Mouse (Mus musculus) neural tube, embryonic 12.5 days (tissue): Measurements from ENCODE around the gene Agpat3. TPM values are rescaled to one million over a fixed set of nuclear protein-coding genes. Genes with fewer than 3 reads are reported as not detected.

Experiments
- ATAC-seq: fragments of 200-750 bp; cut with Nextera tagmentation; 2 replicates; pipeline ENCODE4 v1.8.0; 2017; ENCODE audit warnings: low read depth, mild to moderate bottlenecking, moderate TSS enrichment, moderate library complexity; ENCODE audit not compliant: low FRiP score
- H3K27ac ChIP-seq: fragments of 300-500 bp; sonication (generic); 2 replicates; pipeline ENCODE4 v1.5.1; 2016
- H3K27me3 ChIP-seq: fragments of 300-500 bp; sonication (generic); replicated peaks from 2 replicates; pipeline ENCODE4 v1.6.1; 2016; ENCODE audit warnings: mild to moderate bottlenecking
- H3K36me3 ChIP-seq: fragments of 300-500 bp; sonication (generic); 2 replicates; pipeline ENCODE4 v1.6.1; 2016; ENCODE audit warnings: mild to moderate bottlenecking
- H3K4me1 ChIP-seq: fragments of 300-500 bp; sonication (generic); 2 replicates; pipeline ENCODE4 v1.6.1; 2016
- H3K4me2 ChIP-seq: fragments of 300-500 bp; sonication (generic); replicated peaks from 2 replicates; pipeline ENCODE4 v1.6.1; 2016; ENCODE audit warnings: mild to moderate bottlenecking
- H3K4me3 ChIP-seq: fragments of 300-500 bp; sonication (generic); 2 replicates; pipeline ENCODE4 v1.5.1; 2016
- H3K9ac ChIP-seq: fragments of 300-500 bp; sonication (generic); 2 replicates; pipeline ENCODE4 v1.6.1; 2016; ENCODE audit warnings: mild to moderate bottlenecking
- H3K9me3 ChIP-seq: fragments of 300-500 bp; sonication (generic); 2 replicates; pipeline ENCODE4 v1.6.1; 2016; ENCODE audit warnings: mild to moderate bottlenecking
- WGBS: fragments of 180-500 bp; shearing (Covaris S2); methylation state at CpG from one replicate; pipeline ENCODE4 v1.1.7; 2016; 5-methylcytosine and 5-hydroxymethylcytosine counted together
- polyA plus RNA-seq: library from polyadenylated mRNA; unstranded; fragments of >200 nt; fragmentation: Nextera tagmentation; extraction: Ambion mirVana; gene quantifications from 2 replicates; pipeline ENCODE4 v1.2.1, GENCODE M21; 2016

Gene Agpat3
- 62.4 and 65.1 TPM in 2 replicates for polyA plus RNA-seq

DNA sequence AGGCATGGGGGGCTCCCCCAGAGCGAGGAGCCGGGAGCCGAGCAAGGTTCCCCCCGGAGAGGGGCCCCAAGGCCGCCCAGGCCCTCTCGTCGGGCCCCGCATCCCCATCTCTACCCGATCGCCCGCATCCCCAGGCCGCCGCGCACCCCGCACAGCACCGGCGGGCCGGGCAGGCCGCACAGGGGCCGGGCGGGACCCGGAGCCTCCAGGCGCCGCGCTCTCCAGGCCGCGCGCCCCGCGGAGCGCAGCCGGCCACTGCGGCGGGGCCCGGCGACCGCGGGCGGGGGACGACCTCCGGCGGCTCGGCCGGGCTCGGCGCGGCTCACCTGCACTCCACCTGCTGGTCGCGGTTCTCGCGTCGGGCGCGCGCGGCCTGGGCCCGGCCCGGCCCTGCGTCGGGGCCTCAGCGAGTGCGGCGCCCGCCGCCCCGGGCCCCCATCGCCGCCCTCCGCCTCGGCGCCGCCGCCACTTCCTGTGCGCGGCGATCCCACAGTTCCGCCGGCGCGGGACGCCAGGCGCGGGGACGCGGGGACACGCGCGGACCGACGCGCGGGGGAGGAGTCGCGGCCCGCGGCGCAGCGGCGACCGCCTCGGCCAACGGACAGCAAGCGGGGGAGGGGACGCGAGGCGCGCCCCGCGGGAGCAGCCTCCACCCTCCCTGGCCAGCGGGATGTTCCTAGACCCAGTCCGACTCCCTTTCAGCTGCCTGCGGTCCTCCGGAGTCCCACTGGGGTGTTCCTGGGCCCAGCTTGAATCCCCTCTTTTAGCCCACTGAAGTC, at the start of gene Agpat3:
Agpat3 (minus strand) TSS at position 603 of the 779 bp plus-strand sequence.
- peaks cover 26% of the 10 kb centered on the region for H3K4me1 ChIP-seq
- H3K27me3 ChIP-seq = no peaks in the 10 kb centered on the region
- H3K36me3 ChIP-seq = no peaks in the 10 kb centered on the region
- H3K27ac ChIP-seq = peak within 1 kb of the TSS; percentile 62; the same call in 1 of the 2 replicates
- H3K9ac ChIP-seq = peak within 1 kb of the TSS; percentile 97
- peak within 1 kb of the TSS; percentile 95 for H3K4me3 ChIP-seq
- peak within 1 kb of the TSS; percentile 91 for H3K4me2 ChIP-seq
- under 1% methylated on average over 112 of the region's 113 CpGs for WGBS
- ATAC-seq = peak; percentile 81
- no peaks in the 10 kb centered on the region for H3K9me3 ChIP-seq

GRCm38 (mm10) chr10:78401127-78401526, 48.8 kb upstream of the Agpat3 start:
- Histone ChIP-seq H3K27me3 (no peaks in the 10 kb centered on the region), H3K4me3 (no peak overlapping the region), H3K9me3 (no peaks in the 10 kb centered on the region), H3K4me2 (no peak overlapping the region), H3K4me1 (peaks cover 17% of the 10 kb centered on the region), H3K27ac (no peak overlapping the region), H3K9ac (no peak overlapping the region), H3K36me3 (peaks cover 66% of the 10 kb centered on the region)
- ATAC-seq = no peak
- WGBS = 89% methylated on average over 2 of the region's 2 CpGs

DNA sequence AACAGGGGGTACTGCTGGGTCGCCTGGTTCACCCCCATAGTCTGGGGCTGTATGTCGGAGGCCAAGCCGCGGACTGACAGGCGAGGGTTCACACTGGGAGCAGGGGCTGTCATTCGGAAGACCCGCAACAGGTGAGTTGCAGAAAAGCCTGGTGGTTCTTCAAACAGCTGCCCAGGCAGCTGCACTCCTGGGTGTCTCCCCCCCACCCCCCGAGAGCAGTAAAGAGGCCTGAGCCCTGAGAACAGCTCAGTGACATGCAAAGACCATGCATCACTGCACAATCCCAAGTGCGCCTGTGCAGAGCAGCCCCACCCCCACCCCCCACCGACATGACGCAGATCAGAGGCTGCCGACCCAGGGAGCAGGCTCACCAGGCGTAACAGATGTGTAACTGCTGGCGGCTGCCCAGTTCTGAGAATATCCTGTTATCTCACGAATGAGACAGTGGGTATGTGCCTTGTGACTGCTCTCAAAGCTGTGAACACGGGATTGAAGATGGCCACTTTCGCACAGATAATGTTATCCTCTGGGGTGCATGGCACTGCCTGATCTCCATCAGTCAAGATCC, 46.9 kb upstream of the Agpat3 start:
- H3K27ac ChIP-seq = no peak overlapping the region
- no peak for ATAC-seq
- WGBS = 44% methylated on average over 17 of the region's 17 CpGs

GRCm38 (mm10) chr10:78396625-78396885, 44.3 kb upstream of the Agpat3 start:
- H3K27me3 ChIP-seq = peaks cover 7% of the 10 kb centered on the region; the same call in 1 of the 2 replicates
- no peak overlapping the region for H3K9ac ChIP-seq
- H3K4me2 ChIP-seq = peak overlapping the region; percentile 42
- peak; percentile 21; the same call in 1 of the 2 replicates for ATAC-seq
- H3K36me3 ChIP-seq = peaks cover 22% of the 10 kb centered on the region
- no peaks in the 10 kb centered on the region for H3K9me3 ChIP-seq
- H3K4me3 ChIP-seq = no peak overlapping the region
- peaks cover 27% of the 10 kb centered on the region for H3K4me1 ChIP-seq
- H3K27ac ChIP-seq = no peak overlapping the region
- 58% methylated on average over 4 of the region's 4 CpGs for WGBS

More for the DNA sequence above, 46.9 kb upstream of the Agpat3 start:
- H3K9me3 ChIP-seq = no peaks in the 10 kb centered on the region
- no peak overlapping the region for H3K4me3 ChIP-seq
- peaks cover 27% of the 10 kb centered on the region for H3K4me1 ChIP-seq
- peaks cover 48% of the 10 kb centered on the region for H3K36me3 ChIP-seq
- H3K27me3 ChIP-seq = no peaks in the 10 kb centered on the region
- H3K9ac ChIP-seq = no peak overlapping the region
- no peak overlapping the region for H3K4me2 ChIP-seq

DNA sequence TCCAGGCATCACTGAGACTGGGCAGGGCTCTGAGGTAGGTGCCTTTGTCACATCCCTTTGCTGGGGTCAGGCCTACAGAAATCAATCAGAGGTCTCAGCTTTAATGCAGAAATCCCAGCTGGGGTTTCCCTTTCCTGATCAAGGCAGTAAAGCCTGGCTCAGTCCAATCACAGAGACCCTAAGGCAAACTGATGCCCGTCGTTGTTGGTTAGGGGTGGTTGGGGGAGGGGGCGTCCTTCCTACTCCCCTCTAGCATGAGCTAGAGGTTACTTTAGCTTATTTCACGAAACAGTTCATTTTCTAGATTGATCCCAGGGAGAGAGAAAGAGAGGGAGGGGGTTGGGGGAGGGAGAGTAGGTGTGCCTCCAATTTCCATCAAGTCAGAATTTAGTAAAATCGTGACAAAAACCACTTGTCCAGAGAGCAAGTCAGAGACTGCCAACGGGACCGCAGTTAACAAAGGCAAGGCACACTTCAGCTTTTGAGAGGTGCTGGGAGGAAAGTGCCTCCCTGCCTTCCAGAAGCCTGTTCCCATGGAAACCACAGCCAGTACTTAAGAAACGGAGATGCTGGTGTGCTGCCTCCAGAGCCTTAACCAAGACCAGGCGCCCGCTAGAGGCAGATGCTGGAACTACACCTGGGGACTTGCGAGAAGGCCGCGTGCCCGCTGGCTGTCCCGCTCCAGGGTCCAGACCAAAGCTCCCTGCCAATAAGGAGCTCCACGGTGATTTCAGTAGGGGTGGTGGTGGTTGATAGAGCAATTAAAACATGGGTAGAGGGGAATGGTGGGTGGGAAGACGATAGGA, 43.7 kb upstream of the Agpat3 start:
- 4% methylated on average over 17 of the region's 17 CpGs for WGBS
- Histone ChIP-seq H3K4me1 (peaks cover 27% of the 10 kb centered on the region), H3K9ac (no peak overlapping the region), H3K4me2 (peak overlapping the region; percentile 42), H3K27me3 (peaks cover 13% of the 10 kb centered on the region; the same call in 1 of the 2 replicates), H3K36me3 (peaks cover 17% of the 10 kb centered on the region), H3K27ac (no peak overlapping the region), H3K4me3 (no peak overlapping the region), H3K9me3 (no peaks in the 10 kb centered on the region)
- ATAC-seq = peak; percentile 75

DNA sequence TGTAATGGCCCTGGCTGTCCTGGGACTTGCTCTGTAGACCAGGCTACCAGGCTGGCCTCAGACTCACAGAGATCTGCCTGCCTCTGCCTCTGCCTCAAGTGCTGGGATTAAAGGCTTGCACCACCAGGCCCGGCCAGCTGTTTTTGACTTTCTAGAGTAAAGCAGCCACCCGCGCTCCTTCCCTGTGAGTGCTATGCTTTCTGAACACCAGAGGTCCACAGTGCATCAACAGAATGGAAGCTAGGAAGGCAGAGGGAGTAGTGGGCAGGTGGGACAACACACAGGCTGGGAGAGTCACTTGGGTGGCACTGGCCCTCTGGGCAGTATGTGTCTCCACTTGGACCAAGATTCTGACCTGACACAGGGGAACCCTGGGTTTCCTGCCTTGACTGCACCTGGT, 43.1 kb upstream of the Agpat3 start:
- H3K27ac ChIP-seq = no peak overlapping the region
- 0 out of 2 replicates have a peak, but pooled peaks have one; percentile 6 for ATAC-seq
- H3K9ac ChIP-seq = no peak overlapping the region

DNA sequence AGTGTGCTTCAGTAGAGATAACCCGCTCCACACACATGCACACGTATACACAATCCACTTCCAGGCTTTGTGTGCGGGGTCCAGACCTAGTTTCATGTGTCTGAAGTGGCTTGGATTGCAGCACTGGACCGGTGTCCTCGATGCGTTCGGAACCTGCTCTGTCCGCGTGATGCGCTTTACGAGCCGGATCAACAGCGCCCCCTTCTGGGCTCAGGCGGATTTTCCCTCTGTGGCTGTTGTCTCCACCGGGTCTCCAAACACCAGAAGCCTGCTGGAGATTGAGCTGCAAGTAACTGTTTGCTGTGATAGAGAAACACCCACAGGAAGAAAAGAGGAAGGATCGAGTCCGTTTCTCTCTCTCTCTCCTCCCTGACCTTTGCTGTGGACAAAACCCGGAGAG, 39.8 kb upstream of the Agpat3 start:
- Histone ChIP-seq H3K27ac (no peak overlapping the region), H3K27me3 (peaks cover 35% of the 10 kb centered on the region), H3K9me3 (no peaks in the 10 kb centered on the region), H3K4me3 (no peak overlapping the region), H3K9ac (no peak overlapping the region; the same call in 1 of the 2 replicates), H3K4me2 (peak overlapping the region; percentile 19; the same call in 1 of the 2 replicates), H3K4me1 (peaks cover 15% of the 10 kb centered on the region), H3K36me3 (no peaks in the 10 kb centered on the region)
- 2% methylated on average over 18 of the region's 18 CpGs for WGBS
- ATAC-seq = no peak

More for the DNA sequence above, 43.1 kb upstream of the Agpat3 start:
- 86% methylated on average over 3 of the region's 3 CpGs for WGBS
- Histone ChIP-seq H3K4me3 (no peak overlapping the region), H3K9me3 (no peaks in the 10 kb centered on the region), H3K36me3 (peaks cover 10% of the 10 kb centered on the region), H3K27me3 (peaks cover 19% of the 10 kb centered on the region), H3K4me1 (peaks cover 27% of the 10 kb centered on the region), H3K4me2 (peak overlapping the region; percentile 42; the same call in 1 of the 2 replicates)

GRCm38 (mm10) chr10:78390982-78391470, 38.7 kb upstream of the Agpat3 start:
- peaks cover 8% of the 10 kb centered on the region for H3K4me1 ChIP-seq
- no peak for ATAC-seq
- H3K4me3 ChIP-seq = no peak overlapping the region
- no peaks in the 10 kb centered on the region for H3K36me3 ChIP-seq
- H3K4me2 ChIP-seq = no peak overlapping the region
- peaks cover 35% of the 10 kb centered on the region for H3K27me3 ChIP-seq
- no peaks in the 10 kb centered on the region for H3K9me3 ChIP-seq
- H3K27ac ChIP-seq = no peak overlapping the region
- WGBS = 2% methylated on average over 4 of the region's 4 CpGs
- no peak overlapping the region for H3K9ac ChIP-seq

GRCm38 (mm10) chr10:78388216-78388980, 36.1 kb upstream of the Agpat3 start:
- Histone ChIP-seq H3K4me2 (no peak overlapping the region), H3K9me3 (no peaks in the 10 kb centered on the region), H3K4me3 (no peak overlapping the region), H3K27me3 (peaks cover 35% of the 10 kb centered on the region), H3K27ac (no peak overlapping the region), H3K4me1 (no peaks in the 10 kb centered on the region; the same call in 1 of the 2 replicates), H3K36me3 (no peaks in the 10 kb centered on the region), H3K9ac (no peak overlapping the region)
- WGBS = 47% methylated on average over 20 of the region's 20 CpGs
- no peak for ATAC-seq

GRCm38 (mm10) chr10:78385520-78385919, 33.2 kb upstream of the Agpat3 start:
- peaks cover 17% of the 10 kb centered on the region for H3K27me3 ChIP-seq
- 30% methylated on average over 5 of the region's 5 CpGs for WGBS

GRCm38 (mm10) chr10:78383567-78383966, 31.3 kb upstream of the Agpat3 start:
- Histone ChIP-seq H3K27me3 (0 out of 2 replicates have a peak, but pooled peaks cover 1% of the 10 kb centered on the region), H3K36me3 (no peaks in the 10 kb centered on the region)
- 85% methylated on average over 3 of the region's 3 CpGs for WGBS

More at GRCm38 (mm10) chr10:78385520-78385919, 33.2 kb upstream of the Agpat3 start:
- Histone ChIP-seq H3K4me3 (no peak overlapping the region), H3K9me3 (no peaks in the 10 kb centered on the region), H3K36me3 (no peaks in the 10 kb centered on the region), H3K4me1 (no peaks in the 10 kb centered on the region; the same call in 1 of the 2 replicates), H3K9ac (no peak overlapping the region), H3K27ac (no peak overlapping the region), H3K4me2 (no peak overlapping the region)
- ATAC-seq = no peak

More at GRCm38 (mm10) chr10:78383567-78383966, 31.3 kb upstream of the Agpat3 start:
- H3K9me3 ChIP-seq = no peaks in the 10 kb centered on the region
- H3K27ac ChIP-seq = no peak overlapping the region
- H3K4me1 ChIP-seq = no peaks in the 10 kb centered on the region
- H3K9ac ChIP-seq = no peak overlapping the region
- ATAC-seq = no peak
- H3K4me3 ChIP-seq = no peak overlapping the region
- no peak overlapping the region for H3K4me2 ChIP-seq
